Mouse (Mus musculus): ENCODE results near the gene Rgs12.

Gene Rgs12

DNA sequence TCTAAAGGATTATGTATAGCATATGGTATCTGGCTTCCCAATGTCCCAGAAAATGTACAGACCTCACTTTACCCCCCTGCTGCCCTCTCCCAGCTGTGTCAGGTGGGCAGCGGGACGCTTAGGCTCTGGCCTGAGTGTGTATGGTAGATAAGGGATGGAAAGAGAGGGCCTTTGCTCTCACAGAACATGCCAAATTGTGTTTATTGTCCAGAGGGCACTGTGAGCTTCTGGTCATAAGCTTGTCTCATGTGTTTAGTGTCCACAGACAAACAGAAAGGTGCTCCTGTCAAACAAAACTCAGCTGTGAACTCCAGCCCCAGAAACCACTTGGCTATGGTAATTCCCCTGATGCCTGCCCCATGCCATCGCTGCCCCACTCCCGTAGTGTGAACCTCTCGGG is 80.5 kb downstream of the Rgs12 start:
- DNase-seq (ENCODE audit: low spot score), result no peak

- DNase-seq (ENCODE audit: low spot score), result no peak
Observed at GRCm38 (mm10) chr5:35033068-35033467, 83.8 kb downstream of the Rgs12 start.

DNA sequence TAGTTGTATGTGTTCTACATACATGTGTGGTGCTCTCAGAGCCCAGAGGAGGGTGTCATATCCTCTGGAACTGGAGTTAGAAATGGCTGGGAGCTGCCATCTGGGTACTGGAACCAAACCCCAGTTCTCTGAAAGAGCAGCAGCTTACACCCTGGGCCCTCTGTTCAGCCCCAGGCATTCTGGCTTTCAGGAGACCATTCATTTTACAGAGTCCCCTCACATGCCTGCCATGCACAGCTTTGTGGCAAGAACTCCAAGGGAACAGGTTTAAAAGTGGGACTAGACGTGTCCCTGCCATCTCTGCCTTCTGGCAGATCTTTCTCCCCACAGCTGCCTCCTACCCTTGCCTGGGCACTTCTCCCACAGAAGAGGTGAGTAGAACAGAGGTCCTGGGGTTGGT is 84.4 kb downstream of the Rgs12 start:
- no peak for DNase-seq (ENCODE audit: low spot score)

- no peak for DNase-seq (ENCODE audit: low spot score)
Observed at GRCm38 (mm10) chr5:35035141-35035540, 85.9 kb downstream of the Rgs12 start.

- DNase-seq (ENCODE audit: low spot score), result no peak
Observed at GRCm38 (mm10) chr5:35035795-35036194, 86.5 kb downstream of the Rgs12 start.

DNA sequence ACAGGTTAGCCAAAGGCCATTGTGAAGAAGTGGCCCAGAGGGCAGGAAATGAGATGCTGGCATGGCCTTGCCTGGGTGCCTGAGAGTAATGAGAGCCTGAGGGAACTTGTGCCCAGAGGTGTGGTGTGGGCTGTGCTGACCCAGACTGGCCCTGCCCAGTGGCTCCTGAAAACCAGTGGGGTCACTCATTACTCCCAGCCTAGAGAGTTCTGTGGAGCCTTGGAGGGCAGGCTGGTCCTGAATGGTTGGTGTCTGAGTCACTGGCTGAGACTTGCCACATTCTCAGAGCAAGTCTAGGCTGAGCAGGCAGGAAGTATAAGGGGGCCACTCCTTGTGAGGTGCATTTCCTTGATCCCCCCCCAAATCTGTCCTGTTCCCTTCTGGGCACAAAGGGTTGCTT is 88.2 kb downstream of the Rgs12 start:
- no peak for DNase-seq (ENCODE audit: low spot score)

DNA sequence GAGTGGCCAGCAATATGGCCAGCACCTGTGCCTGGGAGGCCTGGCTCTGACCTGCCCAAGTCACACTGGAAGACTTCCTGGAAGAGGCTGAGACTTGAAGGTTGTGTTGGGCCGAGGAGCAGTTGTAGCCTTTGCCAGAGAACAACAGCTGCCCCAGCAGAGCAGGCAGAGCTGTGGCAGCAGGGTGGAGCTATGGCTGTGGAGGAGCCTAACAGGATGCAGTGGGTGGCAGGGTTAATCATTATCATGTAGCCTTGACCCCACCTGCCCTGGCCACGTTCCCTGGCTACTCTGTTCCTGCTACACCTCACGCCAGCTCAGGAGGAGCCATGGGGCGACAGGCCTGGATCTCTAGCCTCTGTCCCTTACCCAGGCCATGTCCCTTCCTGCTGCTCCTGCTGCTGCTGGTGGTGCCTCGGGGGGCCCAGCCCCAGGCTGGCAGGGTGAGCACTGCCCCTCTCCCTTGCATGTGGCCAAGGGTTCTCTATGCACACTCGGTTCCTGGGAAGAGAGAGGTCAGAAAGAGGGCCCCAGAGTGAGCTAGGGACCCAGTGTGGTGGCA is 92.1 kb downstream of the Rgs12 start, which contains the start of gene Hgfac:
Gene Hgfac (plus strand): TSS at position 242 of the 562 bp plus-strand sequence.
- peak; percentile 31 for DNase-seq (ENCODE audit: low spot score)

- no peak for DNase-seq (ENCODE audit: low spot score)
Observed at GRCm38 (mm10) chr5:35042431-35043109, 93.3 kb downstream of the Rgs12 start.

DNA sequence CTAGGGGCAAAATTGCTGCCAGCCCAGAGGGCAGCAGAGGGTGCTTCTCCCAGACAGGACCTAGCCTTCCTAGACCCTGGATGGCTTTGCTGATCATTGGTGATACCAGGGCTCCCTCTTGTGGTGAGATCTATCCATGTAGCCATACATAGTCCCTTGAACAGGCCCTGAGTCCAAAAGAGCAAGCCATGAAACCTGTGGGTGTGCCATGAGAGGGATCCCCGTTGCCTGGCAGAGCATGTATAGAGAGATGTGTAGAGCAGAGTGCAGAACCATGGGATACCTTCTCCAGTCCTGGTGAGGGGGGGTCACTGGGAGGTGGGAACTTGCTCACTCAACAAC is 93.8 kb downstream of the Rgs12 start:
- DNase-seq (ENCODE audit: low spot score), result peak; percentile 58

DNA sequence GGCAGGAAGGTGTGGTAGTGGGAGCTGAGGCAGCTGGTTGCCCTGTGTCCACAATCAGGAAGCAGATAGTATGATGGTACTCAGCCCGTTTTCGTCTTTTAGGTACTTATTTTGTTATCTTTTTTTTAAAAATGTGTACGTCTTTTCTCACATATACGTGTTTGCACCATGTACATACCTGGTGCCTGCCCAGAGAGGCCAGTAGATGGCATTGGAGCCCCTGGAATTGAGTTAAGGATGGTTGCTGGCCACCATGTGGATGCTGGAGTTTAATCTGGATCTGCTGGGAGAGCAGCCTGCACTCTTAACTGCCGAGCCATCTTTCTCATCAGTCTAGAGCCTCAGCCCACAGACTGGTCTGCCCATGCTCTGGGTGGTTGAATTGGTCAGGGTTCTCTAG is 101.3 kb downstream of the Rgs12 start:
- no peak for DNase-seq (ENCODE audit: low spot score)

DNA sequence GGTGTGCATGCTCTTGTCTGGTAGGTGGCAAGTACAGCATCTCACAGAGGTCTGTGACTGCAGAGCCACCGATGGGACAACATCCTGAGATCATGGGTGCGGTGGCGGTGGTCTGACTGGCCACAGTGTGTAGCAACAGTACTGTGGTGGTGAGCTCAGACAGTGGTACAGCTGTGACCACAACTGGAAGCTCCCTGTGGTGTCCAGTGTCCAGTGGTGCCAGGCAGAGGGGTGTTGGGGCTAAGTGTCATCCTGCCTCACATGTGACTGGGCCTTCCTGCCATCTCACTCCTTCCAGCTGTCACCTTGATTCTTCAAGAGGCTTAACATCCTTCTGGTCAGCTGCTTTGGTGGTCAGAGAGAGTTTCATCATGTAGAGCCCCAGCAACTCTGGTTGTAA is 105.4 kb downstream of the Rgs12 start:
- DNase-seq (ENCODE audit: low spot score), result no peak

GRCm38 (mm10) chr5:35055076-35055475 is 105.8 kb downstream of the Rgs12 start:
- DNase-seq (ENCODE audit: low spot score), result no peak

DNA sequence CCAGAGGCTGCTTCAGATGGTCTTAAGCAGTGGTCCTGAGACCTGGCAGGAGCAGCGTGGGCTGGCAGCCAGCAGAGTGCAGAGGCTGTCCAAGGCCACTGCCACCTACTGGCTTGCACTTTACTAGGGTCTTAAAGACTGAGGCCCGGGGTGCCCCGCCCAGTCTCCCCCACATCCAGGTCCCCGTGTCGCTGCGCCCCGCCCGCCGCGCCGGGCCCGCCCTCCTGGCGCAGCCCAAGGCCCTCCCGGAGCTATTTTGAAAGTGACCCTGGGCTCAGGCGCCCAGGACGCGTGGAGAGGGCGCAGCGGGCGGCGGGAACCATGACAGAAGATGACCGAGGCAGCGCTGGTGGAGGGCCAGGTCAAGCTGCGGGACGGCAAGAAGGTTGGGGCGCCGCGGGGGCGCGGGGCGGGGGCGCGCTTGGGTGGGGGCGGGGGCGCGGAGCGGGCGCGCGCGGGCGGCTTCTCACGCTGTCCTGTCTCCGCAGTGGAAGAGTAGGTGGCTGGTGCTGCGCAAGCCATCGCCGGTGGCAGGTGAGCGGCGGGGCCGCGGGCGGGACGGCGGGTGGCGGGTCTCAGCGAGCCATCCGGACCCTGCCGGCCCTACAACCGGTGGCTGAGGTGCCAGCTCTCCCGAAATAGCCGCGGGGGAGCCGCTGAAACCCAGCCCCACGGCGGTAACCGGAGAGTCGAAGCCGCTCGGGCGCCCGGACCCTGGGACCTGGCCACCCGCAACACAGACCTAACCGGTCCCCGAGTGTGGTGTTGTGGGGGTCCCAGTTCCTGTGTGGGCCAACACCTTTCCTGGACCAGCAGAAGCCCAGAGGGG is 107.6 kb downstream of the Rgs12 start, which contains the start of gene Dok7:
Gene Dok7 (plus strand): TSS at position 163 of the 829 bp plus-strand sequence.
- DNase-seq (ENCODE audit: low spot score), result peak; percentile 24

DNA sequence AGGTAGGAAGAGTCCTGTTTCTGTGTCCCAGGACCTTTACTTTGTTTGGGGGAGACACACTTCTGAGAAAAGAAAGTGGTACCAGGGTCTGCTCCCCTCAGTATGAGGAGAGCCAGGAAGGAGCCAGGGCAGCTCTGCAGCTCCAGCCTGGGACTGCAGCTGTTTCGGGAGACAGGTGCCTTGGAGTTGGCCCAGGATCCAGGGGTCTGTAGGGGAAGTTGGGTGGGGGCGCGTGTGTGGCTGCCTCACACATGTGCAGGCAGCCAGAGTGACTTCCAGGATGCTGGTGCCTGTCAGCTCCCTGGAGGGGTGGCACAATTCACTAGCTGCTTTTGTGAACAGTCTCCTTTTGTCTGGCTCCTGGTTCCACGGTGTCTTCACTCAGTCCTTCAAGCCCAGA is 108.3 kb downstream of the Rgs12 start:
- no peak for DNase-seq (ENCODE audit: low spot score)

GRCm38 (mm10) chr5:35058216-35058615 is 109.0 kb downstream of the Rgs12 start:
- DNase-seq (ENCODE audit: low spot score), result no peak

DNA sequence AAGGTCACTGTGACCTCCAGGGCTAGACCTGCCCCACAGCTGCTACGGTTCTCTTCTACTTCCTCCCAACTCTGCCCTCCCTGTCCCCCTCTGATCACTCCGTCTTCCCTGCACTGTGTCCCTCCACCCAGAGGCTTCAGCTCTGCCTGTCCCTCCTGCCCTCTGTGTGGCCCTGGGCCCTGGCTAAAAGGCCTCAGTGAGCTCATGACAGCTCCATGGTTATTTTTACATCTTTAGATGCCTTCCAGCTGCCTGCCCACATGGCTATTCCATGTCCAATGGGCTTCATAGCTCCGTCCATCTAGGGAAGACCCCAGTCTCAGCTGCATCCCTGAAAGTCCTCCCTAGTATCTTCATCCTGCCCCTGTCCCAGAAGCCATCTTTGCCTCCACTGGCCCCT is 110.9 kb downstream of the Rgs12 start:
- DNase-seq (ENCODE audit: low spot score), result no peak

DNA sequence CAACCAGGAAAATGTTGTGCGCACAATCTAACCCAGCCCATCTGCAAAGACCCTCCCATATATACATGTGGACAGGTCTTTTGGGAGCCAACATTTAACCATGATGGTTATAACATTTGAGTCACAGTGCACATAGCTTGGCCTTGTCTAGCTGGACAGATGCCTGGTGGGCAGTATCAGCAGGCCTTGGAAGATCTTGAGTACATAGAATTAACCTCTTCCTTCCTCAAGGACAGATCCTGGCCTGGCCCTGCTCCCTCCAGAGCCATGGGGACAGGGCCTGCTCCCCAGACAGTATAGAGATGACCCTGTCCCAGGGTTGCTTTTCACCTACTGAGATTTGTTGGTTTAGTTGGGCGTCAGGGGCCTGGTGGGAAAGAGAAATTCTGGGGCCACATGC is 120.6 kb downstream of the Rgs12 start:
- no peak for DNase-seq (ENCODE audit: low spot score)

DNA sequence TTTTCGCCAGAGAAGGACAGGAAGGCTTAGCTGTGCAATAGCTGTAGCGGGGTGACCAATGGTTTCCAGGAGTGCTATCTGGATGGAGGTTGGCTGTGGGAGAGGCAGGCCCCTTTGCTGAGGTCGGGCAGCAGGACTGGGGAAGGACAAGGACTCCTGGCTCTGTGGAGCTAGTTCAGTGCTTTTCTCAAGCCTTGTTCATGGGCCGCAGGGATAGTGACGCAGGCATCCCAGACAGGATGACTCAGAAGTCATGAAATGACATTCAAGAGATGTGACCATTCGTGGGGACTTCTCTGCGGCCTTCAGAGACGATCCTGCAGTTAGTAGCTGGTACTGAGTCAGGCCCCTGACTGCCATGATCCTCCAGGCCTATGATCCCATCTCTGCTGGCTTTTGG is 121.1 kb downstream of the Rgs12 start:
- no peak for DNase-seq (ENCODE audit: low spot score)

GRCm38 (mm10) chr5:35070953-35071352 is 121.7 kb downstream of the Rgs12 start:
- no peak for DNase-seq (ENCODE audit: low spot score)

GRCm38 (mm10) chr5:35071855-35072254 is 122.6 kb downstream of the Rgs12 start:
- no peak for DNase-seq (ENCODE audit: low spot score)

GRCm38 (mm10) chr5:35073235-35073634 is 124.0 kb downstream of the Rgs12 start:
- no peak for DNase-seq (ENCODE audit: low spot score)

GRCm38 (mm10) chr5:35073992-35074391 is 124.7 kb downstream of the Rgs12 start:
- DNase-seq (ENCODE audit: low spot score), result no peak

DNA sequence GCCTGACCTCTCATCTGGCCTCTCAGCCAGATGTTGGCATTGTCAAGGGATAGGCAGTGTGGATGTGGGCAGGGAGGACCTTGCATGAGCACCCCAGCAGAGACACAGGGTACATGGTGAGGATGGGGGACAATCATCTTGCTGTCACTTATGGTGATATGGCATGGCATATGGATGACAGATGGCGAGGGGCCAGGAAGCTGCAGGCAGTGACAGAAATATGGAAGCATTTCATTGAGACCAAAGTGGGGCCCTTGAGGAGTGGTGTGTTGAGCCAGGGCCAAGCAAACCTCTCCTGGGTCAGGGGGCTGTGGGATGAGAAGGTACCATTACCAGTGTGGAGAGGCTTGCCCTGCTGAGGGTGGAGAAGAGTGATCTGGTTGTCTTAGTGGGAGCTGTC is 127.1 kb downstream of the Rgs12 start:
- no peak for DNase-seq (ENCODE audit: low spot score)

All from testis, postnatal 14 days (tissue).